24 mouse cellular contexts compared by ENCODE assay signal in genomic region chr13:43819020-43819310, GRCm38 (mm10). TPM values are rescaled to one million over a fixed set of nuclear protein-coding genes. Genes with fewer than 3 reads are reported as not detected.
DNase-seq lines count a peak whose midpoint lies in the region; ATAC-seq and TF ChIP-seq lines count a peak whose summit lies in the region.
"Had no signal": no experiment of that assay in that cellular context is flagged by ENCODE, and none has a peak within 500 bp of the region (broad histone marks: within the 10 kb centered on the region; RNA-seq: fewer than 3 reads in every experiment).

No protein-coding gene starts in this region.

- 83% methylated on average over 6 of the region's 6 CpGs for WGBS in heart, embryonic 12.5 days
- WGBS in liver, adult 2 months, result 83% methylated on average over 6 of the region's 6 CpGs
- WGBS in liver, embryonic 11.5 days, result 84% methylated on average over 6 of the region's 6 CpGs
- WGBS in limb, embryonic 13.5 days, result 64% methylated on average over 6 of the region's 6 CpGs
- 60% methylated on average over 6 of the region's 6 CpGs for WGBS in limb, embryonic 15.5 days

- H3K27me3 ChIP-seq in heart, embryonic 12.5 days (replicated peaks), result no peaks in the 10 kb centered on the region
- H3K27me3 ChIP-seq in liver, adult 2 months (ENCODE audit: control insufficient read depth, insufficient read depth, low read length), result no peaks in the 10 kb centered on the region
- H3K27me3 ChIP-seq in liver, embryonic 11.5 days (replicated peaks; ENCODE audit: control insufficient read depth, insufficient read depth, low read length), result no peaks in the 10 kb centered on the region
- H3K27me3 ChIP-seq in limb, embryonic 13.5 days, result no peaks in the 10 kb centered on the region
- H3K27me3 ChIP-seq in limb, embryonic 15.5 days, result no peaks in the 10 kb centered on the region
- H3K27me3 ChIP-seq: CH12.LX; embryonic facial prominence, embryonic 12.5 days; forebrain, embryonic 13.5 days; forebrain, embryonic 15.5 days had no signal

- no peaks in the 10 kb centered on the region for H3K79me2 ChIP-seq in liver, adult 2 months (ENCODE audit: control insufficient read depth, insufficient read depth, low read length)

- no peak overlapping the region for H3K4me3 ChIP-seq in heart, embryonic 12.5 days
- no peak overlapping the region for H3K4me3 ChIP-seq in liver, adult 2 months (ENCODE audit: insufficient read depth, low read depth, low read length)
- no peak overlapping the region for H3K4me3 ChIP-seq in liver, embryonic 11.5 days (ENCODE audit: low read depth, low read length)
- H3K4me3 ChIP-seq in limb, embryonic 13.5 days, result no peak overlapping the region
- H3K4me3 ChIP-seq in limb, embryonic 15.5 days, result no peak overlapping the region
- H3K4me3 ChIP-seq: embryonic facial prominence, embryonic 10.5 days; embryonic facial prominence, embryonic 12.5 days; forebrain, embryonic 13.5 days; forebrain, embryonic 15.5 days had no signal

- peak; percentile 51 for DNase-seq in heart, adult 11 months
- peak; percentile 17 for DNase-seq in liver, adult 2 months (ENCODE audit: extremely low read depth, low read depth, low spot score)
- DNase-seq in liver, embryonic 11.5 days (ENCODE audit: low spot score), result no peak
- DNase-seq in adrenal gland, postnatal 4 days (ENCODE audit: low spot score in 2 of 2), result no peak
- DNase-seq: adrenal gland, adult 8-10 months; adrenal gland, postnatal 36 days; B cell, adult 2 months; cerebellum, adult 11 months; cerebellum, adult 18-20 months; cerebellum, adult 9-10 months; cerebellum, postnatal 10 days; cerebellum, postnatal 25 days had no signal

- no peaks in the 10 kb centered on the region for H3K36me3 ChIP-seq in heart, embryonic 12.5 days
- H3K36me3 ChIP-seq in liver, adult 2 months (ENCODE audit: control insufficient read depth, insufficient read depth, low read length), result no peaks in the 10 kb centered on the region
- H3K36me3 ChIP-seq in liver, embryonic 11.5 days (ENCODE audit: control insufficient read depth, insufficient read depth, low read length), result no peaks in the 10 kb centered on the region
- H3K36me3 ChIP-seq in limb, embryonic 13.5 days, result no peaks in the 10 kb centered on the region
- H3K36me3 ChIP-seq in limb, embryonic 15.5 days, result no peaks in the 10 kb centered on the region
- H3K36me3 ChIP-seq: embryonic facial prominence, embryonic 10.5 days; embryonic facial prominence, embryonic 12.5 days; forebrain, embryonic 15.5 days; G1E had no signal

- H3K9ac ChIP-seq in heart, embryonic 12.5 days, result no peak overlapping the region
- H3K9ac ChIP-seq in liver, adult 2 months (ENCODE audit: low read depth, low read length), result no peak overlapping the region
- no peak overlapping the region for H3K9ac ChIP-seq in liver, embryonic 11.5 days (ENCODE audit: low read depth, low read length)
- H3K9ac ChIP-seq in limb, embryonic 13.5 days, result no peak overlapping the region
- no peak overlapping the region for H3K9ac ChIP-seq in limb, embryonic 15.5 days
- H3K9ac ChIP-seq: embryonic facial prominence, embryonic 12.5 days; forebrain, embryonic 13.5 days; forebrain, embryonic 15.5 days had no signal

- no peak for TF ChIP-seq CTCF in liver, adult 2 months (IDR thresholded peaks at IDR 0.05; ENCODE audit: low read depth, low read length)

- no peaks in the 10 kb centered on the region for H3K4me1 ChIP-seq in heart, embryonic 12.5 days (replicated peaks)
- no peaks in the 10 kb centered on the region for H3K4me1 ChIP-seq in liver, adult 2 months (ENCODE audit: control insufficient read depth, insufficient read depth, low read length)
- H3K4me1 ChIP-seq in liver, embryonic 11.5 days (replicated peaks; ENCODE audit: control insufficient read depth, insufficient read depth, low read length), result no peaks in the 10 kb centered on the region
- peaks cover 22% of the 10 kb centered on the region for H3K4me1 ChIP-seq in limb, embryonic 13.5 days
- H3K4me1 ChIP-seq in limb, embryonic 15.5 days, result peaks cover 12% of the 10 kb centered on the region
- H3K4me1 ChIP-seq: embryonic facial prominence, embryonic 10.5 days; embryonic facial prominence, embryonic 12.5 days; forebrain, embryonic 13.5 days; forebrain, embryonic 15.5 days had no signal

- no peak overlapping the region for H3K4me2 ChIP-seq in heart, embryonic 12.5 days
- H3K4me2 ChIP-seq in liver, embryonic 11.5 days, result no peak overlapping the region
- H3K4me2 ChIP-seq in limb, embryonic 13.5 days (replicated peaks), result no peak overlapping the region
- no peak overlapping the region for H3K4me2 ChIP-seq in limb, embryonic 15.5 days
- H3K4me2 ChIP-seq: embryonic facial prominence, embryonic 12.5 days; forebrain, embryonic 13.5 days; forebrain, embryonic 15.5 days had no signal

- peaks cover 5% of the 10 kb centered on the region; the same call in 1 of the 2 replicates for H3K9me3 ChIP-seq in heart, embryonic 12.5 days (replicated peaks)
- H3K9me3 ChIP-seq in liver, embryonic 11.5 days (ENCODE audit: control insufficient read depth, low read length), result no peaks in the 10 kb centered on the region
- H3K9me3 ChIP-seq in limb, embryonic 13.5 days, result peaks cover 7% of the 10 kb centered on the region; the same call in 1 of the 2 replicates
- H3K9me3 ChIP-seq in limb, embryonic 15.5 days, result no peaks in the 10 kb centered on the region
- H3K9me3 ChIP-seq: forebrain, embryonic 13.5 days; forebrain, embryonic 15.5 days; G1E had no signal

- no peak overlapping the region for H3K27ac ChIP-seq in heart, embryonic 12.5 days (ENCODE audit: poor library complexity, severe bottlenecking)
- H3K27ac ChIP-seq in liver, adult 2 months (replicated peaks; ENCODE audit: insufficient read depth, low read depth, low read length), result no peak overlapping the region
- H3K27ac ChIP-seq in liver, embryonic 11.5 days (ENCODE audit: low read depth, low read length), result no peak overlapping the region
- peak overlapping the region; percentile 79 for H3K27ac ChIP-seq in limb, embryonic 13.5 days
- H3K27ac ChIP-seq in limb, embryonic 15.5 days, result 0 out of 2 replicates have a peak overlapping the region, but pooled peaks have one; percentile 38
- H3K27ac ChIP-seq: embryonic facial prominence, embryonic 10.5 days; embryonic facial prominence, embryonic 12.5 days; forebrain, embryonic 13.5 days; forebrain, embryonic 15.5 days had no signal

- TF ChIP-seq POLR2A in liver, adult 2 months (IDR thresholded peaks at IDR 0.05; ENCODE audit: extremely low read depth, insufficient read depth, low read length), result no peak

- no peak for ATAC-seq in heart, embryonic 12.5 days (ENCODE audit: insufficient number of reproducible peaks, low FRiP score)
- ATAC-seq in liver, embryonic 11.5 days (replicated peaks; ENCODE audit: low FRiP score), result no peak
- ATAC-seq in limb, embryonic 13.5 days (ENCODE audit: low FRiP score, low read depth), result peak; percentile 68
- ATAC-seq in limb, embryonic 15.5 days (ENCODE audit: insufficient number of reproducible peaks, low FRiP score, low TSS enrichment, low read depth), result peak; percentile 49; the same call in 1 of the 2 replicates
- ATAC-seq: activated CD4-positive, CD25-positive, alpha-beta regulatory T cell, adult 4 months; CD4-positive, CD25-positive, alpha-beta regulatory T cell, adult 4 months; forebrain, embryonic 13.5 days; forebrain, embryonic 15.5 days; Patski had no signal

RNA-seq across cellular contexts. Expression of gene Cd83, which starts 34.4 kb away (rescaled TPM):
- 1.4 and 1.5 TPM in 2 replicates for polyA plus RNA-seq in heart, embryonic 12.5 days (2016; fragmentation: Nextera tagmentation; extraction: Ambion mirVana)
- 3.8 and 4.4 TPM in 2 replicates for total RNA-seq in liver, adult 2 months (2014; rRNA removed)
- polyA plus RNA-seq in liver, adult 2 months (2012; rRNA removed), result 0.40 and 0.73 TPM in 2 replicates
- 1.3 and 1.8 TPM in 2 replicates for polyA plus RNA-seq in liver, embryonic 11.5 days (2014; fragmentation: Nextera tagmentation; extraction: Ambion mirVana)
- polyA plus RNA-seq in limb, embryonic 13.5 days (2015; fragmentation: Nextera tagmentation; extraction: Ambion mirVana), result 27.0 and 28.4 TPM in 2 replicates
- 13.4 and 17.4 TPM in 2 replicates for polyA plus RNA-seq in limb, embryonic 15.5 days (2015; fragmentation: Nextera tagmentation; extraction: Ambion mirVana)
- 1 to 10 TPM; 8.2 to 8.4 TPM for total RNA-seq in adrenal gland, postnatal 4 days (2021)
- polyA plus RNA-seq: G1E, Patski had no signal

Comparison
In these comparisons a context has a peak if more than half of its experiments do, and no peak if none do; other contexts are left out.
1. DNase-seq: peak in heart, adult 11 months (single experiment) and liver, adult 2 months (single experiment); none in liver, embryonic 11.5 days (single experiment) and adrenal gland, postnatal 4 days (0 of 2).
2. ATAC-seq: peak in limb, embryonic 13.5 days (single experiment) and limb, embryonic 15.5 days (single experiment); none in heart, embryonic 12.5 days (single experiment) and liver, embryonic 11.5 days (single experiment).
3. H3K27ac ChIP-seq: peak in limb, embryonic 13.5 days (single experiment) and limb, embryonic 15.5 days (single experiment); none in heart, embryonic 12.5 days (single experiment), liver, adult 2 months (single experiment) and liver, embryonic 11.5 days (single experiment).